Mouse (Mus musculus): ENCODE results near the gene Ppp1r1c. TPM values are rescaled to one million over a fixed set of nuclear protein-coding genes. Genes with fewer than 3 reads are reported as not detected.

The Ppp1r1c gene
- polyA plus RNA-seq, 1 experiment from 2014 or later: 4.8 TPM

DNA sequence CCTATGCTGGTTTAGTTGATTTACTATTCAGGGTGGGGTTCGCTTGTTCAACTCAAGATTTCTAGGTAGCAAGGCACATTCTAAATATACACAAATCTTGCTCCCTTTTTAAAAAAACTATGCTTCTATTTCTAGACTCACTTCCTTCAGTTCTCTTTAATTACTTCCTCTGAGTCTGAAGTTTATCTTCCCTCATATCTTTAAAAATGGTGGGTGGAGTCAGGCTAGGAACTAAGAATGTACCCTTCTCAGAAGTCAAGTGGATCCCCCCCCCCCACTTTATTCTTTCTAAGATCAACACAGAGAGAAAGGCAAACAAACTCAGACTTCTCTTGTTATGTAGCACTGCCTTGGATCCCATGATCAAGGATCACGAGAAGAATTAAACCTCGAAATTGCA lies 57.5 kb downstream of the Ppp1r1c start:
- H3K27me3 ChIP-seq (ENCODE audit: control insufficient read depth, insufficient read depth, low read depth, low read length): no peaks in the 10 kb centered on the region
- H3K27ac ChIP-seq (ENCODE audit: low read length): no peak overlapping the region
- no peak overlapping the region for H3K9ac ChIP-seq (ENCODE audit: low read depth, low read length)
- ATAC-seq: no peak
- H3K9me3 ChIP-seq (replicated peaks; ENCODE audit: control insufficient read depth, low read length, poor library complexity, severe bottlenecking): no peaks in the 10 kb centered on the region
- H3K4me2 ChIP-seq (ENCODE audit: low read length): no peak overlapping the region
- 90% methylated on average over 3 of the region's 3 CpGs for whole genome bisulfite sequencing
- no peak overlapping the region for H3K4me3 ChIP-seq (ENCODE audit: low read depth, low read length)
- no peaks in the 10 kb centered on the region for H3K36me3 ChIP-seq (ENCODE audit: control insufficient read depth, insufficient read depth, low read length)
- 0 out of 2 replicates have a peak, but pooled peaks cover 2% of the 10 kb centered on the region for H3K4me1 ChIP-seq (ENCODE audit: control insufficient read depth, insufficient read depth, low read length)

DNA sequence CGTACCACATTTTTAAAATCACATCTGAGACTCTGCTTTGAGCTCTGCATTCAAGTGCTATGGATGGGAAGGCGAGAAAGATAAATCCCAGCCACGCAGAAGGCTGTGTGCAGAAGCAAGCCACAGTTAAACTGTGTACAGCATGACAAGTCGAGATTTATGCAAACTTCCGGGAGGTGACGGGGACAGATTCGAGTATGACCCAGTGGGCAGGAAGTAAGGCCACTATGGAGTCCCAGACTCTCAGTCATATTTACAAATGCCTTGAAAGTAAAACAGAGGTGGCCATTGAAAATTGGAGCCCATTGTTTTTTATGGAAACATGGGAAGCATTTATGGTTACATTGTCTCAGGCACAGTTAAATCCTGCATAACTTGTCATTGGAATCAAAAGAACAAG lies 58.1 kb downstream of the Ppp1r1c start:
- Histone ChIP-seq H3K27me3 (ENCODE audit: control insufficient read depth, insufficient read depth, low read depth, low read length) (no peaks in the 10 kb centered on the region), H3K27ac (ENCODE audit: low read length) (no peak overlapping the region), H3K36me3 (ENCODE audit: control insufficient read depth, insufficient read depth, low read length) (no peaks in the 10 kb centered on the region), H3K4me3 (ENCODE audit: low read depth, low read length) (no peak overlapping the region), H3K9me3 (replicated peaks; ENCODE audit: control insufficient read depth, low read length, poor library complexity, severe bottlenecking) (no peaks in the 10 kb centered on the region), H3K4me2 (ENCODE audit: low read length) (no peak overlapping the region), H3K4me1 (ENCODE audit: control insufficient read depth, insufficient read depth, low read length) (0 out of 2 replicates have a peak, but pooled peaks cover 2% of the 10 kb centered on the region), H3K9ac (ENCODE audit: low read depth, low read length) (no peak overlapping the region)
- ATAC-seq: no peak
- 90% methylated on average over 7 of the region's 7 CpGs for WGBS

GRCm38 (mm10) chr2:79768625-79769024 lies 61.0 kb downstream of the Ppp1r1c start:
- Histone ChIP-seq H3K9me3 (replicated peaks; ENCODE audit: control insufficient read depth, low read length, poor library complexity, severe bottlenecking) (no peaks in the 10 kb centered on the region), H3K4me2 (ENCODE audit: low read length) (no peak overlapping the region), H3K36me3 (ENCODE audit: control insufficient read depth, insufficient read depth, low read length) (no peaks in the 10 kb centered on the region), H3K4me1 (ENCODE audit: control insufficient read depth, insufficient read depth, low read length) (0 out of 2 replicates have a peak, but pooled peaks cover 2% of the 10 kb centered on the region), H3K27me3 (ENCODE audit: control insufficient read depth, insufficient read depth, low read depth, low read length) (no peaks in the 10 kb centered on the region), H3K27ac (ENCODE audit: low read length) (no peak overlapping the region), H3K9ac (ENCODE audit: low read depth, low read length) (no peak overlapping the region), H3K4me3 (ENCODE audit: low read depth, low read length) (no peak overlapping the region)
- 74% methylated on average over 2 of the region's 2 CpGs for WGBS
- ATAC-seq: no peak

GRCm38 (mm10) chr2:79770307-79770706 lies 62.7 kb downstream of the Ppp1r1c start:
- Histone ChIP-seq H3K27ac (ENCODE audit: low read length) (no peak overlapping the region), H3K9me3 (replicated peaks; ENCODE audit: control insufficient read depth, low read length, poor library complexity, severe bottlenecking) (no peaks in the 10 kb centered on the region), H3K4me2 (ENCODE audit: low read length) (no peak overlapping the region), H3K27me3 (ENCODE audit: control insufficient read depth, insufficient read depth, low read depth, low read length) (no peaks in the 10 kb centered on the region), H3K4me3 (ENCODE audit: low read depth, low read length) (no peak overlapping the region), H3K36me3 (ENCODE audit: control insufficient read depth, insufficient read depth, low read length) (no peaks in the 10 kb centered on the region), H3K9ac (ENCODE audit: low read depth, low read length) (no peak overlapping the region), H3K4me1 (ENCODE audit: control insufficient read depth, insufficient read depth, low read length) (peaks cover 4% of the 10 kb centered on the region; the same call in 1 of the 2 replicates)
- 37% methylated on average over 3 of the region's 3 CpGs for WGBS
- no peak for ATAC-seq

DNA sequence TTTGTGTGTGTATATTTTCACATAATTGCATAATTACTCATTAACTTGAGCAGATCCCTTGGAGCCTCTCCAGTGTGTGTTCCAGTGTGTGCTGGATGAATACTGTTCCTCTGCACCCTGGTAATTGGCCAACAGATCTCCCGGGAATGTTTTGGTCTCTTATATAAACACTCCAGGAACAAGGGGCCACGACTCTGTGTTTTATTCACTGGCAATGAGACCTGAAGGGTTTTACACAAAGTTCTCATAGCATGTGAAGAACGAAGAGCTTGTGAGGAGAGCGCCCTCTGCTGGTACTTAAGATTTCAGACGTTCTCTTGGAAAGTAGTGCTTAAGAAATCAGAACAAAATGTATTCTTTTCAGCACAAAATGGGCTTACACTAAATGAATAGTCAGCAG lies 66.8 kb downstream of the Ppp1r1c start:
- no peak overlapping the region for H3K9ac ChIP-seq (ENCODE audit: low read depth, low read length)
- peak; percentile 54; the same call in 1 of the 2 replicates for ATAC-seq
- 4% methylated on average over 5 of the region's 5 CpGs for WGBS
- no peaks in the 10 kb centered on the region for H3K9me3 ChIP-seq (replicated peaks; ENCODE audit: control insufficient read depth, low read length, poor library complexity, severe bottlenecking)
- H3K4me3 ChIP-seq (ENCODE audit: low read depth, low read length): no peak overlapping the region
- peaks cover 2% of the 10 kb centered on the region; the same call in 1 of the 2 replicates for H3K4me1 ChIP-seq (ENCODE audit: control insufficient read depth, insufficient read depth, low read length)
- no peaks in the 10 kb centered on the region for H3K36me3 ChIP-seq (ENCODE audit: control insufficient read depth, insufficient read depth, low read length)
- no peaks in the 10 kb centered on the region for H3K27me3 ChIP-seq (ENCODE audit: control insufficient read depth, insufficient read depth, low read depth, low read length)
- no peak overlapping the region for H3K27ac ChIP-seq (ENCODE audit: low read length)
- H3K4me2 ChIP-seq (ENCODE audit: low read length): no peak overlapping the region

DNA sequence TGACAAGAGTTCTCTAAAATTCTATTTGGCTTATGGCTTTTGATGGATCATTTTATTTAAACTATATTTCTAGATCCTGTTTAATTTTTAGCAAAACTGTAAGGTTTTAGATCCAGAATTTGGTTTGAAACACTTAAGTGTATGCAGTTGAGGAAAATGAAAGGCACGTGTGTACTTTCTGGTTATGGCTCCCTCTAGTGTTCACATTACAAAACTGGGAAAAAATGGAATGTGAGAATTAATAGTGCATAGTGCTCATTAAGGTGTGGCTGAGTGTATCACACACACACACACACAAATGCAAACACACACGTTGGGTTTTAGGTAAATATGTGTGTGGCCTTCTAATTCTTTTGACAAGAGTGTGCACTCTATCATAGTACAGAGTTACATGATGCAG lies 70.2 kb downstream of the Ppp1r1c start:
- Histone ChIP-seq H3K27me3 (ENCODE audit: control insufficient read depth, insufficient read depth, low read depth, low read length) (no peaks in the 10 kb centered on the region), H3K4me1 (ENCODE audit: control insufficient read depth, insufficient read depth, low read length) (peaks cover 5% of the 10 kb centered on the region; the same call in 1 of the 2 replicates), H3K36me3 (ENCODE audit: control insufficient read depth, insufficient read depth, low read length) (no peaks in the 10 kb centered on the region), H3K9me3 (replicated peaks; ENCODE audit: control insufficient read depth, low read length, poor library complexity, severe bottlenecking) (no peaks in the 10 kb centered on the region), H3K9ac (ENCODE audit: low read depth, low read length) (no peak overlapping the region), H3K4me2 (ENCODE audit: low read length) (no peak overlapping the region), H3K4me3 (ENCODE audit: low read depth, low read length) (no peak overlapping the region), H3K27ac (ENCODE audit: low read length) (no peak overlapping the region)
- ATAC-seq: no peak
- 79% methylated on average over 2 of the region's 2 CpGs for WGBS

DNA sequence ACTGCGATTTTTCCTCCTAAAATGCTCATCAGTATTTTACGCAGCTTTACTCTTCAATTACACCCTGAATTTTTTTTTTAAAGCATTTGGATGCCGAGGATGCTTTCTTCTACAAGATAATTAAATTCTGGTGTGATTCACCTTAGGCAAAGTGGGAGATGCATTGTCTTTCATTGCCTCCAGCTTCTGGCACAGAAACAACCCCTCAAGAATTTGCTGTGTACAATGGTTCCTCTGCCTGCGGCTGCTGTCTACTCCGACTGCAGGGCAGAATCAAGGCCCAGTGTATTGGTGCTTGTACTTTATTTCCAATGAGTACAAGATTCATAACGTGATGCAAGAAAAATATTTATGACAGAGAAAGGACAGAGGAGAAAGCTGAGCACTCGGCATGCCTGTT lies 73.2 kb downstream of the Ppp1r1c start:
- no peaks in the 10 kb centered on the region for H3K27me3 ChIP-seq (ENCODE audit: control insufficient read depth, insufficient read depth, low read depth, low read length)
- H3K27ac ChIP-seq (ENCODE audit: low read length): no peak overlapping the region; the same call in 1 of the 2 replicates
- no peak overlapping the region for H3K9ac ChIP-seq (ENCODE audit: low read depth, low read length)
- H3K4me1 ChIP-seq (ENCODE audit: control insufficient read depth, insufficient read depth, low read length): 0 out of 2 replicates have a peak, but pooled peaks cover 3% of the 10 kb centered on the region
- WGBS: 65% methylated on average over 7 of the region's 7 CpGs
- H3K4me3 ChIP-seq (ENCODE audit: low read depth, low read length): no peak overlapping the region
- no peak overlapping the region for H3K4me2 ChIP-seq (ENCODE audit: low read length)
- ATAC-seq: peak; percentile 54; the same call in 1 of the 2 replicates
- no peaks in the 10 kb centered on the region for H3K9me3 ChIP-seq (replicated peaks; ENCODE audit: control insufficient read depth, low read length, poor library complexity, severe bottlenecking)
- H3K36me3 ChIP-seq (ENCODE audit: control insufficient read depth, insufficient read depth, low read length): no peaks in the 10 kb centered on the region

GRCm38 (mm10) chr2:79785541-79786134 lies 78.1 kb downstream of the Ppp1r1c start:
- Histone ChIP-seq H3K36me3 (ENCODE audit: control insufficient read depth, insufficient read depth, low read length) (no peaks in the 10 kb centered on the region), H3K4me2 (ENCODE audit: low read length) (no peak overlapping the region)
- WGBS: 64% methylated on average over 8 of the region's 8 CpGs

DNA sequence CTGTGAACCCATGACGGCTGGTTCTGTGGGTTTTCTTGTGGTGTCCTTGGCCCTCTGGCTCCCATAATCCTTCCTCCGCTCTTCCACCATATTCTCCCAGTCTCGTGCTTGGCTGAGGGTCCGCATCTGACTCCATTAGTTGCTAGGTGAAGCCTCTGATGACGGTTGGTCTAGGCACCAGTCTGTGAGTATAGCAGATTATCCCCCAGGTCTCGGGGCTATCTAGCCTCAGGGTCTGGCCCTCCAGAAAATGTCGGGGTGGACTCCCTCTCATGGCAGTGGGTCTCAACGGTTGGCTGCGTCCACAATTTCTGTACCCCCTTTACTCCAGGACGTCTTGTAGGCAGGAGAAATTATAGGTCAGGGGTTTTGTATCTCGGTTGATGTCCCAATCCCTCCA lies 78.9 kb downstream of the Ppp1r1c start:
- no peak for ATAC-seq
- Histone ChIP-seq H3K4me3 (ENCODE audit: low read depth, low read length) (no peak overlapping the region), H3K27ac (ENCODE audit: low read length) (no peak overlapping the region), H3K4me1 (ENCODE audit: control insufficient read depth, insufficient read depth, low read length) (no peaks in the 10 kb centered on the region), H3K36me3 (ENCODE audit: control insufficient read depth, insufficient read depth, low read length) (no peaks in the 10 kb centered on the region), H3K9me3 (replicated peaks; ENCODE audit: control insufficient read depth, low read length, poor library complexity, severe bottlenecking) (no peaks in the 10 kb centered on the region), H3K27me3 (ENCODE audit: control insufficient read depth, insufficient read depth, low read depth, low read length) (no peaks in the 10 kb centered on the region), H3K4me2 (ENCODE audit: low read length) (no peak overlapping the region), H3K9ac (ENCODE audit: low read depth, low read length) (no peak overlapping the region)
- whole genome bisulfite sequencing: 93% methylated on average over 11 of the region's 11 CpGs

More at GRCm38 (mm10) chr2:79785541-79786134, 78.1 kb downstream of the Ppp1r1c start:
- H3K27ac ChIP-seq (ENCODE audit: low read length): no peak overlapping the region
- no peaks in the 10 kb centered on the region for H3K9me3 ChIP-seq (replicated peaks; ENCODE audit: control insufficient read depth, low read length, poor library complexity, severe bottlenecking)
- H3K4me3 ChIP-seq (ENCODE audit: low read depth, low read length): no peak overlapping the region
- H3K9ac ChIP-seq (ENCODE audit: low read depth, low read length): no peak overlapping the region
- H3K4me1 ChIP-seq (ENCODE audit: control insufficient read depth, insufficient read depth, low read length): 0 out of 2 replicates have a peak, but pooled peaks cover 2% of the 10 kb centered on the region
- no peak for ATAC-seq
- H3K27me3 ChIP-seq (ENCODE audit: control insufficient read depth, insufficient read depth, low read depth, low read length): no peaks in the 10 kb centered on the region

Measured in midbrain, embryonic 16.5 days (tissue).